Mouse (Mus musculus) midbrain, embryonic 15.5 days (tissue): ENCODE measurements around the gene Atp13a5. TPM values are rescaled to one million over a fixed set of nuclear protein-coding genes. Genes with fewer than 3 reads are reported as not detected.

Experiments
- ATAC-seq: fragments of 200-750 bp; cut with Nextera tagmentation; replicated peaks from 2 replicates; pipeline ENCODE4 v1.8.0; 2017; ENCODE audit warnings: moderate TSS enrichment
- H3K27ac ChIP-seq: fragments of 300-500 bp; sonication (generic); 2 replicates; pipeline ENCODE4 v1.5.1; 2015; ENCODE audit warnings: mild to moderate bottlenecking, inconsistent platforms
- H3K27me3 ChIP-seq: fragments of 300-500 bp; sonication (generic); replicated peaks from 2 replicates; pipeline ENCODE4 v1.6.1; 2015; ENCODE audit warnings: inconsistent platforms
- H3K36me3 ChIP-seq: fragments of 300-500 bp; sonication (generic); replicated peaks from 2 replicates; pipeline ENCODE4 v1.6.1; 2015; ENCODE audit warnings: inconsistent platforms
- H3K4me1 ChIP-seq: fragments of 300-500 bp; sonication (generic); 2 replicates; pipeline ENCODE4 v1.6.1; 2015; ENCODE audit warnings: inconsistent platforms
- H3K4me2 ChIP-seq: fragments of 300-500 bp; sonication (generic); 2 replicates; pipeline ENCODE4 v1.6.1; 2015; ENCODE audit warnings: inconsistent platforms, mild to moderate bottlenecking, moderate library complexity
- H3K4me3 ChIP-seq: fragments of 300-500 bp; sonication (generic); 2 replicates; pipeline ENCODE4 v1.5.1; 2015; ENCODE audit warnings: mild to moderate bottlenecking, inconsistent platforms
- H3K9ac ChIP-seq: fragments of 300-500 bp; sonication (generic); 2 replicates; pipeline ENCODE4 v1.6.1; 2015; ENCODE audit warnings: mild to moderate bottlenecking, inconsistent platforms
- H3K9me3 ChIP-seq: fragments of 300-500 bp; sonication (generic); 2 replicates; pipeline ENCODE4 v1.6.1; 2016; ENCODE audit warnings: inconsistent platforms
- WGBS: fragments of 180-500 bp; shearing (Covaris S2); methylation state at CpG from one replicate; pipeline ENCODE4 v1.1.7; 2015; ENCODE audit warnings: mixed read lengths; 5-methylcytosine and 5-hydroxymethylcytosine counted together
- polyA plus RNA-seq: library from polyadenylated mRNA; unstranded; fragments of >200 nt; fragmentation: Nextera tagmentation; extraction: Ambion mirVana; gene quantifications from 2 replicates; pipeline ENCODE4 v1.2.1, GENCODE M21; 2015

The Atp13a5 gene
- 3.2 and 3.7 TPM in 2 replicates for polyA plus RNA-seq

GRCm38 (mm10) chr16:29378458-29378857 lies at the start of gene Atp13a5:
Atp13a5 (minus strand) TSS chr16:29378732.
- no peaks in the 10 kb centered on the region for H3K9me3 ChIP-seq
- H3K4me2 ChIP-seq = no peak within 1 kb of the TSS
- no peaks in the 10 kb centered on the region for H3K4me1 ChIP-seq
- WGBS = 81% methylated on average over 4 of the region's 4 CpGs
- no peak within 1 kb of the TSS for H3K4me3 ChIP-seq
- no peaks in the 10 kb centered on the region for H3K36me3 ChIP-seq
- H3K27me3 ChIP-seq = no peaks in the 10 kb centered on the region
- H3K9ac ChIP-seq = no peak within 1 kb of the TSS
- no peak for ATAC-seq
- H3K27ac ChIP-seq = no peak within 1 kb of the TSS

- 91% methylated on average over 6 of the region's 6 CpGs for WGBS
- no peak overlapping the region for H3K4me3 ChIP-seq
- H3K9ac ChIP-seq = no peak overlapping the region
- H3K9me3 ChIP-seq = no peaks in the 10 kb centered on the region
- H3K4me1 ChIP-seq = no peaks in the 10 kb centered on the region
- no peaks in the 10 kb centered on the region for H3K36me3 ChIP-seq
- ATAC-seq = no peak
- no peak overlapping the region for H3K4me2 ChIP-seq
- H3K27me3 ChIP-seq = no peaks in the 10 kb centered on the region
- H3K27ac ChIP-seq = no peak overlapping the region
Observed at GRCm38 (mm10) chr16:29414822-29415221, 36.3 kb upstream of the Atp13a5 start.

- WGBS = 95% methylated on average over 10 of the region's 10 CpGs
- H3K27ac ChIP-seq = no peak overlapping the region
- H3K36me3 ChIP-seq = no peaks in the 10 kb centered on the region
- no peaks in the 10 kb centered on the region for H3K9me3 ChIP-seq
- no peak for ATAC-seq
- no peaks in the 10 kb centered on the region for H3K4me1 ChIP-seq
- no peaks in the 10 kb centered on the region for H3K27me3 ChIP-seq
- H3K4me3 ChIP-seq = no peak overlapping the region
- no peak overlapping the region for H3K4me2 ChIP-seq
- H3K9ac ChIP-seq = no peak overlapping the region
Observed at GRCm38 (mm10) chr16:29407319-29407718, 28.8 kb upstream of the Atp13a5 start.

GRCm38 (mm10) chr16:29399079-29399478 lies 20.5 kb upstream of the Atp13a5 start:
- no peak overlapping the region for H3K27ac ChIP-seq
- H3K9ac ChIP-seq = no peak overlapping the region
- H3K9me3 ChIP-seq = no peaks in the 10 kb centered on the region
- no peak for ATAC-seq
- H3K36me3 ChIP-seq = no peaks in the 10 kb centered on the region
- 99% methylated on average over 2 of the region's 2 CpGs for WGBS
- H3K4me1 ChIP-seq = no peaks in the 10 kb centered on the region
- no peaks in the 10 kb centered on the region for H3K27me3 ChIP-seq
- no peak overlapping the region for H3K4me2 ChIP-seq
- no peak overlapping the region for H3K4me3 ChIP-seq

- 94% methylated on average over 4 of the region's 4 CpGs for WGBS
- Histone ChIP-seq H3K27ac (no peak overlapping the region), H3K4me3 (no peak overlapping the region), H3K27me3 (no peaks in the 10 kb centered on the region), H3K4me2 (no peak overlapping the region), H3K9ac (no peak overlapping the region), H3K36me3 (no peaks in the 10 kb centered on the region), H3K4me1 (no peaks in the 10 kb centered on the region), H3K9me3 (no peaks in the 10 kb centered on the region)
- no peak for ATAC-seq
Observed at GRCm38 (mm10) chr16:29384781-29385180, 6.2 kb upstream of the Atp13a5 start.

- no peak for ATAC-seq
- Histone ChIP-seq H3K4me2 (no peak overlapping the region), H3K36me3 (no peaks in the 10 kb centered on the region), H3K9me3 (no peaks in the 10 kb centered on the region), H3K4me1 (no peaks in the 10 kb centered on the region), H3K4me3 (no peak overlapping the region), H3K9ac (no peak overlapping the region), H3K27me3 (no peaks in the 10 kb centered on the region), H3K27ac (no peak overlapping the region)
- WGBS = 90% methylated on average over 8 of the region's 8 CpGs
Observed at GRCm38 (mm10) chr16:29374636-29375035, 3.9 kb downstream of the Atp13a5 start.

- no peaks in the 10 kb centered on the region for H3K9me3 ChIP-seq
- no peaks in the 10 kb centered on the region for H3K27me3 ChIP-seq
- H3K27ac ChIP-seq = peak overlapping the region; percentile 62
- no peaks in the 10 kb centered on the region for H3K36me3 ChIP-seq
- no peak overlapping the region for H3K4me2 ChIP-seq
- peaks cover 4% of the 10 kb centered on the region; the same call in 1 of the 2 replicates for H3K4me1 ChIP-seq
- no peak overlapping the region for H3K9ac ChIP-seq
- 68% methylated on average over 3 of the region's 3 CpGs for WGBS
- no peak overlapping the region for H3K4me3 ChIP-seq
- peak; percentile 94 for ATAC-seq
Observed at GRCm38 (mm10) chr16:29331351-29332044, 47.0 kb downstream of the Atp13a5 start.

- Histone ChIP-seq H3K4me2 (no peak overlapping the region), H3K9me3 (no peaks in the 10 kb centered on the region), H3K4me1 (peaks cover 4% of the 10 kb centered on the region; the same call in 1 of the 2 replicates), H3K36me3 (no peaks in the 10 kb centered on the region), H3K4me3 (no peak overlapping the region), H3K27ac (peak overlapping the region; percentile 62), H3K27me3 (no peaks in the 10 kb centered on the region), H3K9ac (no peak overlapping the region)
- 84% methylated on average over 5 of the region's 5 CpGs for WGBS
- peak; percentile 41 for ATAC-seq
Observed at GRCm38 (mm10) chr16:29330948-29331347, 47.6 kb downstream of the Atp13a5 start.

- H3K4me3 ChIP-seq = no peak overlapping the region
- H3K27ac ChIP-seq = no peak overlapping the region
- H3K4me2 ChIP-seq = no peak overlapping the region
- H3K4me1 ChIP-seq = peaks cover 4% of the 10 kb centered on the region; the same call in 1 of the 2 replicates
- 93% methylated on average over 2 of the region's 2 CpGs for WGBS
- no peak for ATAC-seq
- no peaks in the 10 kb centered on the region for H3K27me3 ChIP-seq
- H3K36me3 ChIP-seq = no peaks in the 10 kb centered on the region
- H3K9ac ChIP-seq = no peak overlapping the region
- H3K9me3 ChIP-seq = no peaks in the 10 kb centered on the region
Observed at GRCm38 (mm10) chr16:29329213-29329612, 49.3 kb downstream of the Atp13a5 start.

- Histone ChIP-seq H3K9me3 (no peaks in the 10 kb centered on the region), H3K4me3 (no peak overlapping the region), H3K4me1 (peaks cover 4% of the 10 kb centered on the region; the same call in 1 of the 2 replicates), H3K27ac (no peak overlapping the region), H3K27me3 (no peaks in the 10 kb centered on the region), H3K4me2 (no peak overlapping the region), H3K9ac (no peak overlapping the region), H3K36me3 (no peaks in the 10 kb centered on the region)
- 65% methylated on average over 3 of the region's 3 CpGs for WGBS
- no peak for ATAC-seq
Observed at GRCm38 (mm10) chr16:29327910-29328309, 50.6 kb downstream of the Atp13a5 start.

- Histone ChIP-seq H3K9me3 (no peaks in the 10 kb centered on the region), H3K27ac (no peak overlapping the region), H3K36me3 (no peaks in the 10 kb centered on the region), H3K27me3 (no peaks in the 10 kb centered on the region), H3K4me3 (no peak overlapping the region), H3K9ac (no peak overlapping the region), H3K4me1 (no peaks in the 10 kb centered on the region), H3K4me2 (no peak overlapping the region)
- ATAC-seq = no peak
- WGBS = 86% methylated on average over 7 of the region's 7 CpGs
Observed at GRCm38 (mm10) chr16:29325233-29325919, 53.2 kb downstream of the Atp13a5 start.

GRCm38 (mm10) chr16:29320717-29321116 lies 57.8 kb downstream of the Atp13a5 start:
- Histone ChIP-seq H3K4me3 (no peak overlapping the region), H3K27ac (no peak overlapping the region), H3K36me3 (no peaks in the 10 kb centered on the region), H3K9ac (no peak overlapping the region), H3K4me1 (no peaks in the 10 kb centered on the region), H3K4me2 (no peak overlapping the region), H3K27me3 (no peaks in the 10 kb centered on the region), H3K9me3 (no peaks in the 10 kb centered on the region)
- WGBS = 90% methylated on average over 3 of the region's 3 CpGs
- ATAC-seq = no peak

GRCm38 (mm10) chr16:29315391-29315790 lies 63.1 kb downstream of the Atp13a5 start:
- 93% methylated on average over 3 of the region's 3 CpGs for WGBS
- H3K27ac ChIP-seq = no peak overlapping the region
- H3K4me3 ChIP-seq = no peak overlapping the region

More at GRCm38 (mm10) chr16:29315391-29315790, 63.1 kb downstream of the Atp13a5 start:
- H3K27me3 ChIP-seq = no peaks in the 10 kb centered on the region
- H3K9ac ChIP-seq = no peak overlapping the region
- H3K4me2 ChIP-seq = no peak overlapping the region
- no peak for ATAC-seq
- no peaks in the 10 kb centered on the region for H3K9me3 ChIP-seq
- no peaks in the 10 kb centered on the region for H3K36me3 ChIP-seq
- H3K4me1 ChIP-seq = no peaks in the 10 kb centered on the region
